In the genomic region with DNA sequence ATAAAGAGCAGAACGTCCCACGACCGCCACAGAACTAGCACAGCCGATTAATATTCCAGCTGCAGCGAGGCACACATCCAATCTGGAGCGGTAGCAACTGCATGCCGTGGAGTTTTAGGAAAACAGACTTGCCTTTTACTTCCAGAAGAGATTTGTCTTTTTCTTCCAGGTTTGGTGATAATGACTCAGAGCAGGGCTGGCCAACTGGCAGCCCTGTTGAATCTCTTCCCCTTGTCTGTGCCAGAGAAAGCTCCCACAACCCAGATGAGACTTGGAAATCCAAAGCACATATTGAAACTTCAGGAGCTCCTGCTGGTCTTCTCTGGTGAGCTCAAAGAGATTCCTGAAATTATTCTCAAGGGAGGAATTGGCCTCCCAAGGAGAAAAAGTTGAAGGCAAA, we compare ENCODE assay signal across 15 mouse cellular contexts.
DNase-seq lines count a peak whose midpoint lies in the region; ATAC-seq and TF ChIP-seq lines count a peak whose summit lies in the region.
"Had no signal": no experiment of that assay in that cellular context is flagged by ENCODE, and none has a peak within 500 bp of the region (broad histone marks: within the 10 kb centered on the region; RNA-seq: fewer than 3 reads in every experiment).

No protein-coding gene starts in this region.

- no peak for ATAC-seq in limb, embryonic 14.5 days (ENCODE audit: low FRiP score, low read depth)
- ATAC-seq in inflammation-experienced regulatory T-cells, adult 6 months = no peak
- ATAC-seq: midbrain, embryonic 15.5 days; Patski had no signal

- no peak for TF ChIP-seq POLR2A in limb, embryonic 14.5 days (IDR thresholded peaks at IDR 0.05; ENCODE audit: borderline replicate concordance, extremely low read depth, insufficient read depth, insufficient read length)

- H3K27me3 ChIP-seq in limb, embryonic 14.5 days (ENCODE audit: control insufficient read depth, insufficient read depth, low read length) = no peaks in the 10 kb centered on the region
- no peaks in the 10 kb centered on the region for H3K27me3 ChIP-seq in limb, embryonic 10.5 days (ENCODE audit: low read depth, poor library complexity, severe bottlenecking)
- H3K27me3 ChIP-seq in embryonic facial prominence, embryonic 10.5 days (replicated peaks; ENCODE audit: low read depth, poor library complexity, severe bottlenecking) = no peaks in the 10 kb centered on the region
- H3K27me3 ChIP-seq: lung, embryonic 15.5 days; midbrain, embryonic 15.5 days had no signal

- H3K9me3 ChIP-seq in limb, embryonic 14.5 days (ENCODE audit: control insufficient read depth, low read length) = no peaks in the 10 kb centered on the region
- H3K9me3 ChIP-seq in limb, embryonic 10.5 days (replicated peaks) = no peaks in the 10 kb centered on the region
- no peaks in the 10 kb centered on the region for H3K9me3 ChIP-seq in embryonic facial prominence, embryonic 10.5 days
- H3K9me3 ChIP-seq: lung, embryonic 15.5 days; midbrain, embryonic 15.5 days had no signal

- no peak overlapping the region for H3K27ac ChIP-seq in limb, embryonic 14.5 days (replicated peaks; ENCODE audit: low read depth, low read length)
- no peak overlapping the region for H3K27ac ChIP-seq in limb, embryonic 10.5 days
- H3K27ac ChIP-seq in embryonic facial prominence, embryonic 10.5 days (replicated peaks) = no peak overlapping the region
- H3K27ac ChIP-seq: lung, embryonic 15.5 days; midbrain, embryonic 15.5 days had no signal

- no peak overlapping the region for H3K9ac ChIP-seq in limb, embryonic 14.5 days (ENCODE audit: low read depth, low read length, severe bottlenecking)
- H3K9ac ChIP-seq: lung, embryonic 15.5 days; midbrain, embryonic 15.5 days had no signal

- WGBS in limb, embryonic 14.5 days = 77% methylated on average over 7 of the region's 7 CpGs
- 92% methylated on average over 7 of the region's 7 CpGs for WGBS in limb, embryonic 10.5 days
- 91% methylated on average over 7 of the region's 7 CpGs for WGBS in embryonic facial prominence, embryonic 10.5 days

- peak; percentile 14 for DNase-seq in limb, embryonic 14.5 days (ENCODE audit: low spot score)
- DNase-seq in limb, embryonic 10.5 days (ENCODE audit: low spot score) = no peak
- peak; percentile 15 to 20 for DNase-seq in frontal cortex, postnatal 14 days (ENCODE audit: low spot score in 2 of 2)
- DNase-seq in layer of hippocampus, postnatal 10 days (ENCODE audit: low spot score in 2 of 2) = peak; percentile 13 to 29
- DNase-seq in right cerebral cortex, postnatal 10 days (ENCODE audit: low spot score in 2 of 2) = peak; percentile 56 to 73
- DNase-seq in embryonic facial prominence, embryonic 10.5 days (ENCODE audit: low spot score) = no peak
- DNase-seq in adrenal gland, postnatal 14 days = no peak
- DNase-seq: adrenal gland, adult 8-10 months; cerebellum, adult 11 months; heart, postnatal 36 days; kidney, adult 11 months had no signal

- H3K4me1 ChIP-seq in limb, embryonic 14.5 days (ENCODE audit: control insufficient read depth, insufficient read depth, low read length) = no peaks in the 10 kb centered on the region
- no peaks in the 10 kb centered on the region for H3K4me1 ChIP-seq in limb, embryonic 10.5 days
- no peaks in the 10 kb centered on the region for H3K4me1 ChIP-seq in embryonic facial prominence, embryonic 10.5 days
- H3K4me1 ChIP-seq: lung, embryonic 15.5 days; midbrain, embryonic 15.5 days had no signal

- H3K4me3 ChIP-seq in limb, embryonic 14.5 days (replicated peaks; ENCODE audit: low read length) = no peak overlapping the region
- no peak overlapping the region for H3K4me3 ChIP-seq in limb, embryonic 10.5 days
- H3K4me3 ChIP-seq in embryonic facial prominence, embryonic 10.5 days = no peak overlapping the region
- H3K4me3 ChIP-seq: lung, embryonic 15.5 days; midbrain, embryonic 15.5 days had no signal

- no peak overlapping the region for H3K4me2 ChIP-seq in limb, embryonic 14.5 days (replicated peaks; ENCODE audit: low read depth, low read length, severe bottlenecking)
- H3K4me2 ChIP-seq: lung, embryonic 15.5 days; midbrain, embryonic 15.5 days had no signal

- no peaks in the 10 kb centered on the region for H3K36me3 ChIP-seq in limb, embryonic 14.5 days (ENCODE audit: control insufficient read depth, insufficient read depth, low read length)
- no peaks in the 10 kb centered on the region for H3K36me3 ChIP-seq in limb, embryonic 10.5 days
- H3K36me3 ChIP-seq in embryonic facial prominence, embryonic 10.5 days (replicated peaks) = no peaks in the 10 kb centered on the region
- H3K36me3 ChIP-seq: lung, embryonic 15.5 days; midbrain, embryonic 15.5 days had no signal

Comparison
In these comparisons a context has a peak if more than half of its experiments do, and no peak if none do; other contexts are left out.
1. DNase-seq: peak in limb, embryonic 14.5 days (single experiment), frontal cortex, postnatal 14 days (2 of 2), layer of hippocampus, postnatal 10 days (2 of 2) and right cerebral cortex, postnatal 10 days (2 of 2); none in limb, embryonic 10.5 days (single experiment), embryonic facial prominence, embryonic 10.5 days (single experiment) and adrenal gland, postnatal 14 days (single experiment).